Mouse (Mus musculus) embryonic facial prominence, embryonic 15.5 days (tissue): ENCODE measurements around the gene Arhgef28. TPM values are rescaled to one million over a fixed set of nuclear protein-coding genes. Genes with fewer than 3 reads are reported as not detected.

Experiments
- ATAC-seq: fragments of 200-750 bp; cut with Nextera tagmentation; 2 replicates; pipeline ENCODE4 v1.8.0; 2017; ENCODE audit warnings: low read depth, moderate TSS enrichment; ENCODE audit not compliant: insufficient number of reproducible peaks, low FRiP score, low TSS enrichment
- H3K27ac ChIP-seq: fragments of 300-500 bp; sonication (generic); replicated peaks from 2 replicates; pipeline ENCODE4 v1.5.1; 2015; ENCODE audit warnings: mild to moderate bottlenecking, inconsistent platforms
- H3K27me3 ChIP-seq: fragments of 300-500 bp; sonication (generic); 2 replicates; pipeline ENCODE4 v1.6.1; 2015; ENCODE audit warnings: inconsistent platforms
- H3K36me3 ChIP-seq: fragments of 300-500 bp; sonication (generic); 2 replicates; pipeline ENCODE4 v1.6.1; 2015; ENCODE audit warnings: mild to moderate bottlenecking, inconsistent platforms
- H3K4me1 ChIP-seq: fragments of 300-500 bp; sonication (generic); 2 replicates; pipeline ENCODE4 v1.6.1; 2015; ENCODE audit warnings: inconsistent platforms
- H3K4me2 ChIP-seq: fragments of 300-500 bp; sonication (generic); replicated peaks from 2 replicates; pipeline ENCODE4 v1.6.1; 2015; ENCODE audit warnings: mild to moderate bottlenecking, inconsistent platforms
- H3K4me3 ChIP-seq: fragments of 300-500 bp; sonication (generic); replicated peaks from 2 replicates; pipeline ENCODE4 v1.5.1; 2015; ENCODE audit warnings: mild to moderate bottlenecking, inconsistent platforms
- H3K9ac ChIP-seq: fragments of 300-500 bp; sonication (generic); 2 replicates; pipeline ENCODE4 v1.6.1; 2015; ENCODE audit warnings: inconsistent platforms
- H3K9me3 ChIP-seq: fragments of 300-500 bp; sonication (generic); replicated peaks from 2 replicates; pipeline ENCODE4 v1.6.1; 2016; ENCODE audit warnings: inconsistent platforms
- WGBS: fragments of 180-500 bp; shearing (Covaris S2); methylation state at CpG from one replicate; pipeline ENCODE4 v1.1.7; 2015; 5-methylcytosine and 5-hydroxymethylcytosine counted together
- polyA plus RNA-seq: library from polyadenylated mRNA; unstranded; fragments of >200 nt; fragmentation: Nextera tagmentation; extraction: Ambion mirVana; gene quantifications from 2 replicates; pipeline ENCODE4 v1.2.1, GENCODE M21; 2015

The Arhgef28 gene
- polyA plus RNA-seq, 1 experiment from 2014 or later = 14.7 TPM

GRCm38 (mm10) chr13:98183157-98183878, 22.9 kb downstream of the Arhgef28 start:
- Histone ChIP-seq H3K36me3 (no peaks in the 10 kb centered on the region), H3K27ac (no peak overlapping the region), H3K4me1 (0 out of 2 replicates have a peak, but pooled peaks cover 5% of the 10 kb centered on the region), H3K27me3 (no peaks in the 10 kb centered on the region), H3K4me3 (no peak overlapping the region), H3K9ac (no peak overlapping the region), H3K9me3 (no peaks in the 10 kb centered on the region), H3K4me2 (no peak overlapping the region)
- no peak for ATAC-seq
- WGBS = 83% methylated on average over 21 of the region's 21 CpGs

GRCm38 (mm10) chr13:98182330-98182729, 23.9 kb downstream of the Arhgef28 start:
- H3K27ac ChIP-seq = no peak overlapping the region
- ATAC-seq = no peak
- no peaks in the 10 kb centered on the region for H3K27me3 ChIP-seq
- H3K36me3 ChIP-seq = no peaks in the 10 kb centered on the region
- WGBS = 89% methylated on average over 11 of the region's 11 CpGs
- H3K9me3 ChIP-seq = no peaks in the 10 kb centered on the region
- 0 out of 2 replicates have a peak, but pooled peaks cover 5% of the 10 kb centered on the region for H3K4me1 ChIP-seq
- no peak overlapping the region for H3K9ac ChIP-seq
- no peak overlapping the region for H3K4me2 ChIP-seq
- H3K4me3 ChIP-seq = no peak overlapping the region

- Histone ChIP-seq H3K27me3 (no peaks in the 10 kb centered on the region), H3K9me3 (no peaks in the 10 kb centered on the region), H3K4me1 (0 out of 2 replicates have a peak, but pooled peaks cover 5% of the 10 kb centered on the region), H3K4me3 (no peak overlapping the region), H3K27ac (no peak overlapping the region), H3K9ac (no peak overlapping the region), H3K4me2 (no peak overlapping the region), H3K36me3 (no peaks in the 10 kb centered on the region)
- 77% methylated on average over 8 of the region's 8 CpGs for WGBS
- ATAC-seq = no peak
These were observed 25.6 kb downstream of the Arhgef28 start for GRCm38 (mm10) chr13:98180636-98181035.

GRCm38 (mm10) chr13:98175323-98176007, 30.8 kb downstream of the Arhgef28 start:
- H3K4me2 ChIP-seq = no peak overlapping the region
- no peak overlapping the region for H3K27ac ChIP-seq
- no peaks in the 10 kb centered on the region for H3K27me3 ChIP-seq
- ATAC-seq = no peak
- WGBS = 52% methylated on average over 10 of the region's 10 CpGs
- H3K36me3 ChIP-seq = no peaks in the 10 kb centered on the region
- H3K9me3 ChIP-seq = no peaks in the 10 kb centered on the region
- no peak overlapping the region for H3K9ac ChIP-seq
- no peaks in the 10 kb centered on the region for H3K4me1 ChIP-seq
- no peak overlapping the region for H3K4me3 ChIP-seq

GRCm38 (mm10) chr13:98173008-98173407, 33.2 kb downstream of the Arhgef28 start:
- no peaks in the 10 kb centered on the region for H3K36me3 ChIP-seq
- no peak overlapping the region for H3K4me3 ChIP-seq
- H3K9me3 ChIP-seq = no peaks in the 10 kb centered on the region
- no peak overlapping the region for H3K27ac ChIP-seq
- WGBS = 85% methylated on average over 6 of the region's 6 CpGs
- no peaks in the 10 kb centered on the region for H3K27me3 ChIP-seq
- ATAC-seq = no peak
- no peak overlapping the region for H3K9ac ChIP-seq
- H3K4me1 ChIP-seq = no peaks in the 10 kb centered on the region
- H3K4me2 ChIP-seq = no peak overlapping the region

GRCm38 (mm10) chr13:98172365-98172764, 33.9 kb downstream of the Arhgef28 start:
- H3K36me3 ChIP-seq = no peaks in the 10 kb centered on the region
- H3K9me3 ChIP-seq = no peaks in the 10 kb centered on the region
- H3K27ac ChIP-seq = no peak overlapping the region
- no peak overlapping the region for H3K4me2 ChIP-seq
- no peaks in the 10 kb centered on the region for H3K4me1 ChIP-seq
- no peak overlapping the region for H3K4me3 ChIP-seq
- H3K9ac ChIP-seq = no peak overlapping the region
- WGBS = 67% methylated on average over 11 of the region's 11 CpGs
- H3K27me3 ChIP-seq = no peaks in the 10 kb centered on the region
- ATAC-seq = no peak

GRCm38 (mm10) chr13:98171706-98172105, 34.5 kb downstream of the Arhgef28 start:
- no peak for ATAC-seq
- no peaks in the 10 kb centered on the region for H3K27me3 ChIP-seq
- H3K36me3 ChIP-seq = no peaks in the 10 kb centered on the region
- no peak overlapping the region for H3K4me2 ChIP-seq
- H3K4me3 ChIP-seq = no peak overlapping the region
- H3K9ac ChIP-seq = no peak overlapping the region
- H3K4me1 ChIP-seq = no peaks in the 10 kb centered on the region
- H3K9me3 ChIP-seq = no peaks in the 10 kb centered on the region
- H3K27ac ChIP-seq = no peak overlapping the region
- WGBS = 93% methylated on average over 4 of the region's 4 CpGs

- no peak overlapping the region for H3K4me2 ChIP-seq
- H3K27me3 ChIP-seq = no peaks in the 10 kb centered on the region
- H3K4me1 ChIP-seq = no peaks in the 10 kb centered on the region
- no peak for ATAC-seq
- no peak overlapping the region for H3K4me3 ChIP-seq
- H3K9me3 ChIP-seq = no peaks in the 10 kb centered on the region
- no peak overlapping the region for H3K27ac ChIP-seq
- 88% methylated on average over 12 of the region's 12 CpGs for WGBS
- H3K9ac ChIP-seq = no peak overlapping the region
- H3K36me3 ChIP-seq = no peaks in the 10 kb centered on the region
These were observed 35.0 kb downstream of the Arhgef28 start for GRCm38 (mm10) chr13:98171257-98171656.

GRCm38 (mm10) chr13:98164878-98165277, 41.4 kb downstream of the Arhgef28 start:
- Histone ChIP-seq H3K9me3 (no peaks in the 10 kb centered on the region), H3K9ac (no peak overlapping the region), H3K4me2 (no peak overlapping the region), H3K27ac (no peak overlapping the region), H3K27me3 (no peaks in the 10 kb centered on the region), H3K4me1 (no peaks in the 10 kb centered on the region), H3K36me3 (no peaks in the 10 kb centered on the region), H3K4me3 (no peak overlapping the region)
- WGBS = 60% methylated on average over 6 of the region's 6 CpGs
- ATAC-seq = no peak

- Histone ChIP-seq H3K9ac (no peak overlapping the region), H3K9me3 (no peaks in the 10 kb centered on the region), H3K27me3 (no peaks in the 10 kb centered on the region), H3K4me2 (no peak overlapping the region), H3K4me3 (no peak overlapping the region), H3K4me1 (no peaks in the 10 kb centered on the region), H3K36me3 (no peaks in the 10 kb centered on the region), H3K27ac (no peak overlapping the region)
- WGBS = 89% methylated on average over 8 of the region's 8 CpGs
- ATAC-seq = no peak
These were observed 44.7 kb downstream of the Arhgef28 start for GRCm38 (mm10) chr13:98161496-98161895.

GRCm38 (mm10) chr13:98156656-98157055, 49.6 kb downstream of the Arhgef28 start:
- no peak overlapping the region for H3K9ac ChIP-seq
- no peak for ATAC-seq
- no peaks in the 10 kb centered on the region for H3K4me1 ChIP-seq
- H3K9me3 ChIP-seq = no peaks in the 10 kb centered on the region
- H3K4me3 ChIP-seq = no peak overlapping the region
- no peaks in the 10 kb centered on the region for H3K36me3 ChIP-seq
- no peak overlapping the region for H3K27ac ChIP-seq
- WGBS = 64% methylated on average over 7 of the region's 7 CpGs
- no peak overlapping the region for H3K4me2 ChIP-seq
- H3K27me3 ChIP-seq = no peaks in the 10 kb centered on the region
